Mouse (Mus musculus): ENCODE data around the gene Twf1. TPM values are rescaled to one million over a fixed set of nuclear protein-coding genes. Genes with fewer than 3 reads are reported as not detected.

Twf1 gene
- polyA plus RNA-seq (2014; fragmentation: Illumina TruSeq; extraction: RNeasy Lipid Tissue Mini Kit (QIAGEN cat#74804); ENCODE audit: low read depth, low replicate concordance): 213 TPM

GRCm38 (mm10) chr15:94589219-94590075 is at the start of gene Twf1:
TSS of gene Twf1 (minus strand) at chr15:94589889.

GRCm38 (mm10) chr15:94628830-94629601 is 39.3 kb upstream of the Twf1 start, which contains the start of gene Tmem117:
TSS of gene Tmem117 (plus strand) at chr15:94629232.

GRCm38 (mm10) chr15:94543409-94544051 is 46.2 kb downstream of the Twf1 start, which contains the start of the genes Pus7l and Irak4:
TSS of gene Pus7l (minus strand) at chr15:94543547.
TSS of gene Irak4 (plus strand) at chr15:94543643.

Other genes starting within 250 kb of the Twf1 start
- 0.38 TPM for gene Adamts20, start 124.5 kb downstream of the Twf1 start, polyA plus RNA-seq (2014; fragmentation: Illumina TruSeq; extraction: RNeasy Lipid Tissue Mini Kit (QIAGEN cat#74804); ENCODE audit: low read depth, low replicate concordance)
- gene Pus7l, start 46.3 kb downstream of the Twf1 start, polyA plus RNA-seq (2014; fragmentation: Illumina TruSeq; extraction: RNeasy Lipid Tissue Mini Kit (QIAGEN cat#74804); ENCODE audit: low read depth, low replicate concordance): 3.3 TPM
- 16.5 TPM for gene Irak4, start 46.2 kb downstream of the Twf1 start, polyA plus RNA-seq (2014; fragmentation: Illumina TruSeq; extraction: RNeasy Lipid Tissue Mini Kit (QIAGEN cat#74804); ENCODE audit: low read depth, low replicate concordance)
- 63.8 TPM for gene Tmem117, start 39.3 kb upstream of the Twf1 start, polyA plus RNA-seq (2014; fragmentation: Illumina TruSeq; extraction: RNeasy Lipid Tissue Mini Kit (QIAGEN cat#74804); ENCODE audit: low read depth, low replicate concordance)